Mouse (Mus musculus) heart, adult 2 months (tissue): ENCODE results near the gene Dock8. TPM values are rescaled to one million over a fixed set of nuclear protein-coding genes. Genes with fewer than 3 reads are reported as not detected.

Experiments used
- DNase-seq, 2 experiments: peaks; one replicate each; pipeline ENCODE4 v3.0.0; 2021
- H3K27ac ChIP-seq: fragments of 200-600 bp; 2 replicates; pipeline ENCODE4 v1.8.1; 2022
- H3K27me3 ChIP-seq: fragments of 200-500 bp; 2 replicates; pipeline ENCODE4 v1.6.1; 2012; ENCODE audit warnings: mild to moderate bottlenecking, low read length, inconsistent platforms, mixed read lengths; ENCODE audit not compliant: control insufficient read depth, insufficient read depth
- H3K36me3 ChIP-seq: fragments of 200-500 bp; 2 replicates; pipeline ENCODE4 v1.6.1; 2012; ENCODE audit warnings: low read length, inconsistent platforms; ENCODE audit not compliant: control insufficient read depth, insufficient read depth
- H3K4me1 ChIP-seq: fragments of 200-500 bp; 2 replicates; pipeline ENCODE4 v1.6.1; 2011; ENCODE audit warnings: low read length; ENCODE audit not compliant: control insufficient read depth, insufficient read depth
- H3K4me3 ChIP-seq: fragments of 200-600 bp; 2 replicates; pipeline ENCODE4 v1.8.1; 2022
- H3K79me2 ChIP-seq: fragments of 200-500 bp; replicated peaks from 2 replicates; pipeline ENCODE4 v1.6.1; 2012; ENCODE audit warnings: mild to moderate bottlenecking, inconsistent platforms, low read length, moderate library complexity, mixed read lengths; ENCODE audit not compliant: control insufficient read depth, insufficient read depth
- H3K9ac ChIP-seq: fragments of 200-500 bp; 2 replicates; pipeline ENCODE4 v1.6.1; 2012; ENCODE audit warnings: low read depth, mild to moderate bottlenecking, control low read depth, inconsistent platforms, low read length, mixed read lengths
- CTCF ChIP-seq: fragments of 200-600 bp; IDR thresholded peaks from 2 replicates; pipeline ENCODE4 v1.8.1; 2022; ENCODE audit warnings: antibody characterized with exemption, mild to moderate bottlenecking, moderate library complexity
- EP300 ChIP-seq: fragments of 200-500 bp; IDR thresholded peaks from 2 replicates; pipeline ENCODE4 v1.6.1; 2011; ENCODE audit warnings: low read depth, low read length, control low read depth; ENCODE audit not compliant: insufficient read depth
- POLR2A ChIP-seq: fragments of 200-500 bp; IDR thresholded peaks from 2 replicates; pipeline ENCODE4 v1.6.1; 2011; ENCODE audit warnings: mild to moderate bottlenecking, low read depth, low read length, control low read depth; ENCODE audit not compliant: insufficient read depth
- WGBS: fragments of 180-500 bp; shearing (Covaris S2); methylation state at CpG from one replicate; pipeline ENCODE4 v1.1.7; 2018; 5-methylcytosine and 5-hydroxymethylcytosine counted together
- intact Hi-C: fragments of 180-260 bp; cut with DNase I; formaldehyde crosslinking; loops from one replicate; pipeline ENCODE4 v1.15.1; 2025
- polyA plus RNA-seq: library from polyadenylated mRNA; depleted of rRNA; stranded (reverse); fragments of >200 nt; gene quantifications from 2 replicates; pipeline ENCODE4 v1.2.3, GENCODE M21; 2012
- total RNA-seq, 2 experiments: library from RNA; stranded (reverse); gene quantifications; 2 replicates each; pipeline ENCODE4 v1.2.3; 2021

The Dock8 gene
- total and polyA plus RNA-seq, 3 experiments = 5.7 to 24.7 (median 17.5) TPM

GRCm38 (mm10) chr19:25122417-25122816 is 123.1 kb downstream of the Dock8 start:
- Histone ChIP-seq H3K4me3 (no peak overlapping the region), H3K36me3 (no peaks in the 10 kb centered on the region), H3K27ac (no peak overlapping the region), H3K9ac (no peak overlapping the region), H3K4me1 (no peaks in the 10 kb centered on the region), H3K79me2 (no peaks in the 10 kb centered on the region), H3K27me3 (no peaks in the 10 kb centered on the region)
- no peak for DNase-seq
- WGBS = 67% methylated on average over 8 of the region's 8 CpGs
- TF ChIP-seq POLR2A = no peak
- no peak for TF ChIP-seq CTCF
- intact Hi-C loops = no loop called here

- Histone ChIP-seq H3K27ac (no peak overlapping the region), H3K36me3 (no peaks in the 10 kb centered on the region), H3K4me3 (no peak overlapping the region), H3K4me1 (no peaks in the 10 kb centered on the region), H3K79me2 (no peaks in the 10 kb centered on the region), H3K27me3 (no peaks in the 10 kb centered on the region), H3K9ac (no peak overlapping the region)
- intact Hi-C loops = no loop called here
- WGBS = 26% methylated on average over 13 of the region's 13 CpGs
- peak; percentile 39 to 61 for DNase-seq
- TF ChIP-seq CTCF = no peak
- no peak for TF ChIP-seq POLR2A
Observed at GRCm38 (mm10) chr19:25123031-25123430, 123.7 kb downstream of the Dock8 start.

GRCm38 (mm10) chr19:25123461-25123860 is 124.1 kb downstream of the Dock8 start:
- intact Hi-C loops = no loop called here
- DNase-seq = no peak
- 67% methylated on average over 5 of the region's 5 CpGs for WGBS
- no peaks in the 10 kb centered on the region for H3K27me3 ChIP-seq
- TF ChIP-seq CTCF (peak; percentile 28), EP300 (no peak)
- H3K4me3 ChIP-seq = no peak overlapping the region
- H3K4me1 ChIP-seq = no peaks in the 10 kb centered on the region
- no peaks in the 10 kb centered on the region for H3K36me3 ChIP-seq
- H3K79me2 ChIP-seq = no peaks in the 10 kb centered on the region
- H3K9ac ChIP-seq = no peak overlapping the region
- H3K27ac ChIP-seq = peak overlapping the region; percentile 15; the same call in 1 of the 2 replicates

GRCm38 (mm10) chr19:25132322-25132721 is 133.0 kb downstream of the Dock8 start:
- Histone ChIP-seq H3K79me2 (no peaks in the 10 kb centered on the region), H3K4me3 (no peak overlapping the region)
- DNase-seq = no peak

GRCm38 (mm10) chr19:25133959-25134358 is 134.6 kb downstream of the Dock8 start:
- Histone ChIP-seq H3K4me3 (no peak overlapping the region), H3K4me1 (peaks cover 2% of the 10 kb centered on the region; the same call in 1 of the 2 replicates), H3K36me3 (no peaks in the 10 kb centered on the region), H3K27ac (no peak overlapping the region), H3K9ac (no peak overlapping the region), H3K27me3 (no peaks in the 10 kb centered on the region), H3K79me2 (no peaks in the 10 kb centered on the region)
- DNase-seq = no peak
- intact Hi-C loops = loop anchor here (5.0 to 10.0 kb wide), 2 partner anchors 172 to 491 kb away; partner anchors contain the start of gene Cbwd1
- WGBS = 51% methylated on average over 2 of the region's 2 CpGs
- no peak for TF ChIP-seq POLR2A
- no peak for TF ChIP-seq CTCF
- TF ChIP-seq EP300 = no peak

More at GRCm38 (mm10) chr19:25132322-25132721, 133.0 kb downstream of the Dock8 start:
- Histone ChIP-seq H3K27me3 (no peaks in the 10 kb centered on the region), H3K27ac (no peak overlapping the region), H3K9ac (no peak overlapping the region), H3K4me1 (no peaks in the 10 kb centered on the region), H3K36me3 (no peaks in the 10 kb centered on the region)
- intact Hi-C loops = loop anchor here (1.0 to 10.0 kb wide), 4 partner anchors 170 to 492 kb away; partner anchors contain the start of gene Cbwd1
- no peak for TF ChIP-seq EP300
- TF ChIP-seq POLR2A = no peak
- TF ChIP-seq CTCF = peak; percentile 80
- WGBS = 14% methylated on average over 4 of the region's 4 CpGs

- no peaks in the 10 kb centered on the region for H3K79me2 ChIP-seq
- no peaks in the 10 kb centered on the region for H3K36me3 ChIP-seq
- WGBS = 68% methylated on average over 1 of the region's 1 CpGs
- TF ChIP-seq POLR2A (no peak), CTCF (no peak), EP300 (no peak)
- H3K27me3 ChIP-seq = no peaks in the 10 kb centered on the region
- no peak overlapping the region for H3K9ac ChIP-seq
- intact Hi-C loops = loop anchor here (10.0 kb wide), 1 partner anchor 489 kb away; no protein-coding TSS in a partner anchor
- no peak overlapping the region for H3K27ac ChIP-seq
- H3K4me1 ChIP-seq = peaks cover 2% of the 10 kb centered on the region; the same call in 1 of the 2 replicates
- DNase-seq = no peak
- no peak overlapping the region for H3K4me3 ChIP-seq
Observed at GRCm38 (mm10) chr19:25136171-25136570, 136.8 kb downstream of the Dock8 start.
